Mouse (Mus musculus) gastrocnemius, postnatal 10 days (tissue): ENCODE data around the gene Cdh18. TPM values are rescaled to one million over a fixed set of nuclear protein-coding genes. Genes with fewer than 3 reads are reported as not detected.

ENCODE experiments used
- DNase-seq: peaks from one replicate; pipeline ENCODE4 v3.0.0; 2021; ENCODE audit warnings: mixed read lengths
- total RNA-seq, 2 experiments: library from RNA; stranded (reverse); gene quantifications; 2 replicates each; pipeline ENCODE4 v1.2.3; 2021

Cdh18 gene
- total RNA-seq, 2 experiments from 2014 or later: 0.21 to 0.45 TPM

GRCm38 (mm10) chr15:23457401-23457800 is 908.6 kb downstream of the Cdh18 start:
- DNase-seq: no peak

- no peak for DNase-seq
Observed at GRCm38 (mm10) chr15:23470527-23471475, 922.0 kb downstream of the Cdh18 start.

GRCm38 (mm10) chr15:23486306-23486705 is 937.5 kb downstream of the Cdh18 start:
- no peak for DNase-seq

GRCm38 (mm10) chr15:23506480-23506879 is 957.7 kb downstream of the Cdh18 start:
- DNase-seq: no peak

- DNase-seq: no peak
Observed at GRCm38 (mm10) chr15:23509694-23510093, 960.9 kb downstream of the Cdh18 start.

GRCm38 (mm10) chr15:23515786-23516185 is 967.0 kb downstream of the Cdh18 start:
- DNase-seq: no peak

GRCm38 (mm10) chr15:23518079-23518478 is 969.3 kb downstream of the Cdh18 start:
- DNase-seq: no peak
